In the genomic region with DNA sequence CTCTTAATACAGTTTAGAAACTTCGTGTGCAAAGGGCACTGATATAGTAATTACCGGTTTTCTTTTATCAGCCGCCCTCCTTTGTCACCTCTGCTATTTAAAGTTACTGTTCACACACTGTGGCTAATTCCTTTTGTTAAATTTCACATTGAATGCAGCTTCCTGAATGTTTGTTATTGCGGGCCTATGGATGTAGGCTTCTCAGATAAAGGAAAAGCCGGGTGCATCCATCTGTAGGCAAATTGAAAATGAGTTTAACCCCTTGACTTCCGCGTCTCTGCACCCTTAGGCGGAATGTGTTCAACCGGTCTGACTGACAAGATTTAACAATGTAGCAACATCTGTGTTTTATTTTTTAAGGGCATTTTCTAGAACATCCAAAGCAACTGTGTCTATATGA, we compare ENCODE assay signal across 12 mouse cellular contexts.
DNase-seq lines count a peak whose midpoint lies in the region; ATAC-seq and TF ChIP-seq lines count a peak whose summit lies in the region.
"Had no signal": no experiment of that assay in that cellular context is flagged by ENCODE, and none has a peak within 500 bp of the region (broad histone marks: within the 10 kb centered on the region; RNA-seq: fewer than 3 reads in every experiment).

No protein-coding gene starts in this region.

- peaks cover 69% of the 10 kb centered on the region for H3K4me1 ChIP-seq in forebrain, embryonic 13.5 days
- H3K4me1 ChIP-seq in midbrain, embryonic 10.5 days: peaks cover 86% of the 10 kb centered on the region
- H3K4me1 ChIP-seq in olfactory bulb, adult 2 months (ENCODE audit: control insufficient read depth, insufficient read depth, low read length): peaks cover 19% of the 10 kb centered on the region

- intact Hi-C loops in heart, postnatal 25 days (cut with DNase I): no loop called here

- no peaks in the 10 kb centered on the region for H3K9me3 ChIP-seq in forebrain, embryonic 13.5 days (replicated peaks)
- H3K9me3 ChIP-seq in midbrain, embryonic 10.5 days (replicated peaks): no peaks in the 10 kb centered on the region

- TF ChIP-seq CTCF in olfactory bulb, adult 2 months (IDR thresholded peaks at IDR 0.05; ENCODE audit: insufficient read depth, low read depth, low read length): no peak

- 2% methylated on average over 9 of the region's 9 CpGs for WGBS in forebrain, embryonic 13.5 days
- WGBS in midbrain, embryonic 10.5 days: 11% methylated on average over 9 of the region's 9 CpGs
- WGBS in olfactory bulb, adult 2 months: 14% methylated on average over 9 of the region's 9 CpGs

- ATAC-seq in forebrain, embryonic 13.5 days: no peak
- no peak for ATAC-seq in CD4-positive, CD25-positive, alpha-beta regulatory T cell, adult 4 months

- no peak overlapping the region for H3K9ac ChIP-seq in forebrain, embryonic 13.5 days

- no peak for TF ChIP-seq POLR2A in olfactory bulb, adult 2 months (IDR thresholded peaks at IDR 0.05; ENCODE audit: insufficient read depth, low read depth, low read length)

- DNase-seq in heart, adult 11 months: peak; percentile 71
- no peak for DNase-seq in heart, postnatal 25 days (ENCODE audit: low spot score)
- peak; percentile 61 for DNase-seq in midbrain, embryonic 10.5 days (ENCODE audit: low spot score)
- DNase-seq in layer of hippocampus, adult 11-12 months (ENCODE audit: low spot score): no peak
- no peak for DNase-seq in adrenal gland, adult 8-10 months
- DNase-seq: cerebellum, adult 11-12 months; kidney, adult 11 months; thymus, postnatal 36 days had no signal

- H3K27ac ChIP-seq in forebrain, embryonic 13.5 days: peak overlapping the region; percentile 94
- peak overlapping the region; percentile 93 for H3K27ac ChIP-seq in midbrain, embryonic 10.5 days (replicated peaks)
- peak overlapping the region; percentile 67 for H3K27ac ChIP-seq in olfactory bulb, adult 2 months (ENCODE audit: insufficient read depth, low read depth, low read length)

- H3K36me3 ChIP-seq in forebrain, embryonic 13.5 days (ENCODE audit: poor library complexity, severe bottlenecking): no peaks in the 10 kb centered on the region
- no peaks in the 10 kb centered on the region for H3K36me3 ChIP-seq in midbrain, embryonic 10.5 days

- no peak overlapping the region for H3K4me3 ChIP-seq in forebrain, embryonic 13.5 days
- peak overlapping the region; percentile 50 for H3K4me3 ChIP-seq in midbrain, embryonic 10.5 days
- H3K4me3 ChIP-seq in olfactory bulb, adult 2 months (ENCODE audit: insufficient read depth, low read depth, low read length): no peak overlapping the region
- H3K4me3 ChIP-seq: erythroblast, embryonic 14.5 days had no signal

- no peaks in the 10 kb centered on the region for H3K27me3 ChIP-seq in forebrain, embryonic 13.5 days
- H3K27me3 ChIP-seq in midbrain, embryonic 10.5 days (ENCODE audit: low read depth, poor library complexity, severe bottlenecking): no peaks in the 10 kb centered on the region

- peak overlapping the region; percentile 63 for H3K4me2 ChIP-seq in forebrain, embryonic 13.5 days

Comparison
In these comparisons a context has a peak if more than half of its experiments do, and no peak if none do; other contexts are left out.
1. DNase-seq: peak in heart, adult 11 months (single experiment) and midbrain, embryonic 10.5 days (single experiment); none in heart, postnatal 25 days (single experiment), layer of hippocampus, adult 11-12 months (single experiment) and adrenal gland, adult 8-10 months (single experiment).
2. Peak in every context shown above with its lines, with median percentiles within 50 percentile points of each other: H3K27ac ChIP-seq.